Comparison of ENCODE assay signal across 23 mouse cellular contexts in the genomic region with DNA sequence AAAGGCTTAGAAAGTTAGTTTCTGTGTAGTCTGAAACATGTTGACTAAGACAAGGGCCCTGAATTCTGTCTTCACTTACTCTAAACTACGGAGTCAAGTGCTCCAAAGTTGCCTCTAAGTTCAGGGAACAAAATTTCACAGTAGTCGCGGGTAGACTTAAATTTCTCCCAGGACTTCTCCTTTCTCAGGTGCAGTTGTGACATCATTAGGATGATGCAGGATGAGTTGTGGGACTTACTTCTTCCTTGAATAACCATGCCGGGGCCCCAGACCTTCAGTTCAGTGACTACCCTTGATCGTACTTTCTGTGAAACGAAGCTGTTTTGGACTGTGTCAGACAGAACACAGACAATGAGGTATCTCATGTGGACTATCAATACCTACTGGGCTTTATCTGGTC.
"Had no signal": no experiment of that assay in that cellular context is flagged by ENCODE, and none has a peak within 500 bp of the region (broad histone marks: within the 10 kb centered on the region; RNA-seq: fewer than 3 reads in every experiment).

No protein-coding gene starts in this region.

- H3K36me3 ChIP-seq: heart, embryonic 12.5 days; hindbrain, embryonic 12.5 days; intestine, embryonic 15.5 days; limb, embryonic 13.5 days; limb, embryonic 15.5 days; liver, embryonic 13.5 days had no signal

- H3K9ac ChIP-seq: heart, embryonic 12.5 days; hindbrain, embryonic 12.5 days; hindbrain, embryonic 14.5 days; intestine, embryonic 15.5 days; limb, embryonic 13.5 days; limb, embryonic 15.5 days; liver, embryonic 13.5 days had no signal

- H3K27me3 ChIP-seq: heart, embryonic 12.5 days; hindbrain, embryonic 12.5 days; intestine, embryonic 15.5 days; limb, embryonic 13.5 days; limb, embryonic 15.5 days; liver, embryonic 13.5 days had no signal

- H3K9me3 ChIP-seq: heart, embryonic 12.5 days; hindbrain, embryonic 12.5 days; intestine, embryonic 15.5 days; limb, embryonic 13.5 days; limb, embryonic 15.5 days had no signal

- H3K4me3 ChIP-seq: gastrocnemius, adult 2 months; heart, adult 2 months; heart, embryonic 12.5 days; hindbrain, embryonic 12.5 days; intestine, embryonic 15.5 days; layer of hippocampus, adult 2 months; left cerebral cortex, adult 2 months; limb, embryonic 13.5 days; limb, embryonic 15.5 days; liver, embryonic 13.5 days had no signal

- ATAC-seq: hindbrain, embryonic 16.5 days; inflammation-experienced regulatory T-cells, adult 6 months; intestine, embryonic 15.5 days; intestine, postnatal 0 days had no signal

- H3K4me2 ChIP-seq: heart, embryonic 12.5 days; hindbrain, embryonic 12.5 days; hindbrain, embryonic 14.5 days; intestine, embryonic 15.5 days; limb, embryonic 13.5 days; limb, embryonic 15.5 days; liver, embryonic 13.5 days had no signal

- H3K27ac ChIP-seq: gastrocnemius, adult 2 months; heart, adult 2 months; hindbrain, embryonic 12.5 days; hindbrain, embryonic 14.5 days; intestine, embryonic 15.5 days; layer of hippocampus, adult 2 months; left cerebral cortex, adult 2 months; limb, embryonic 13.5 days; limb, embryonic 15.5 days; liver, embryonic 13.5 days had no signal

- DNase-seq: gastrocnemius, adult 2 months; gastrocnemius, postnatal 14 days; gastrocnemius, postnatal 36 days; heart, adult 2 months; heart, postnatal 10 days; heart, postnatal 36 days; kidney, adult 18-20 months; kidney, adult 8-10 months; kidney, postnatal 10 days; kidney, postnatal 25 days; kidney, postnatal 4 days; liver, embryonic 13.5 days had no signal

- H3K4me1 ChIP-seq: intestine, embryonic 15.5 days; liver, embryonic 13.5 days had no signal
